Mouse (Mus musculus) lung, embryonic 15.5 days (tissue): ENCODE results near the gene Psmc5. TPM values are rescaled to one million over a fixed set of nuclear protein-coding genes. Genes with fewer than 3 reads are reported as not detected.

Experiments used
- ATAC-seq: fragments of 200-750 bp; cut with Nextera tagmentation; 2 replicates; pipeline ENCODE4 v1.8.0; 2017; ENCODE audit warnings: moderate number of reproducible peaks, borderline replicate concordance; ENCODE audit not compliant: low FRiP score, low TSS enrichment; ENCODE audit errors: extremely low read depth
- H3K27ac ChIP-seq: fragments of 300-500 bp; sonication (generic); 2 replicates; pipeline ENCODE4 v1.5.1; 2015; ENCODE audit warnings: moderate library complexity, mild to moderate bottlenecking, inconsistent platforms
- H3K27me3 ChIP-seq: fragments of 300-500 bp; sonication (generic); 2 replicates; pipeline ENCODE4 v1.6.1; 2015; ENCODE audit warnings: inconsistent platforms
- H3K36me3 ChIP-seq: fragments of 300-500 bp; sonication (generic); 2 replicates; pipeline ENCODE4 v1.6.1; 2015; ENCODE audit warnings: inconsistent platforms
- H3K4me1 ChIP-seq: fragments of 300-500 bp; sonication (generic); 2 replicates; pipeline ENCODE4 v1.6.1; 2015; ENCODE audit warnings: inconsistent platforms
- H3K4me2 ChIP-seq: fragments of 300-500 bp; sonication (generic); 2 replicates; pipeline ENCODE4 v1.6.1; 2015; ENCODE audit warnings: inconsistent platforms, mild to moderate bottlenecking, moderate library complexity
- H3K4me3 ChIP-seq: fragments of 300-500 bp; sonication (generic); 2 replicates; pipeline ENCODE4 v1.5.1; 2015; ENCODE audit warnings: mild to moderate bottlenecking, inconsistent platforms
- H3K9ac ChIP-seq: fragments of 300-500 bp; sonication (generic); 2 replicates; pipeline ENCODE4 v1.6.1; 2015; ENCODE audit warnings: inconsistent platforms
- H3K9me3 ChIP-seq: fragments of 300-500 bp; sonication (generic); 2 replicates; pipeline ENCODE4 v1.6.1; 2016; ENCODE audit warnings: inconsistent platforms
- WGBS: fragments of 180-500 bp; shearing (Covaris S2); methylation state at CpG from one replicate; pipeline ENCODE4 v1.1.7; 2015; 5-methylcytosine and 5-hydroxymethylcytosine counted together
- polyA plus RNA-seq: library from polyadenylated mRNA; unstranded; fragments of >200 nt; fragmentation: Nextera tagmentation; extraction: Ambion mirVana; gene quantifications from 2 replicates; pipeline ENCODE4 v1.2.1, GENCODE M21; 2015

The Psmc5 gene
- polyA plus RNA-seq, 1 experiment from 2014 or later = 271 TPM

DNA sequence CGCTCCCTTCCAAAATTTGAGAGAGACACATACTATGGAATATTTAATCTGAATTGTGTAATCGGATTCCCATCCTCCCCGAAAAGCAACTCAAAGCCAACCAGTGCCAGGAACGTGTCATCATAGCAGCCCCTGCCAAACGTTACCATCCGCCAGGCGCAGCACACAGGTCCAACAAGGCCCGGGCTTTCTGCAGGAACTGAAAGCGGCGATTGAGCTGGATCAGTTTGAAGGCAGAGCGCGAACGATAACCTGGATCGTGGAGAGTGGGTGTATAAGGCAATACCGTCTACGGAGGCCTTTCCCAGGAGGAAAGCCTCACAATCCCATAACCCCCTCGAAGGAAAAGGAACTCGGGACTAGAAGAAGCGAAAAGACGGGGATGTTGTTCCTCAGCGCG, 780 bp upstream of the Psmc5 start:
- H3K4me3 ChIP-seq = peak overlapping the region; percentile 69
- H3K27ac ChIP-seq = peak overlapping the region; percentile 71
- peak overlapping the region; percentile 54 for H3K9ac ChIP-seq
- ATAC-seq = no peak
- H3K4me2 ChIP-seq = peak overlapping the region; percentile 70
- peaks cover 53% of the 10 kb centered on the region for H3K36me3 ChIP-seq
- 1% methylated on average over 22 of the region's 22 CpGs for WGBS
- H3K9me3 ChIP-seq = no peaks in the 10 kb centered on the region
- peaks cover 20% of the 10 kb centered on the region for H3K4me1 ChIP-seq
- no peaks in the 10 kb centered on the region for H3K27me3 ChIP-seq

DNA sequence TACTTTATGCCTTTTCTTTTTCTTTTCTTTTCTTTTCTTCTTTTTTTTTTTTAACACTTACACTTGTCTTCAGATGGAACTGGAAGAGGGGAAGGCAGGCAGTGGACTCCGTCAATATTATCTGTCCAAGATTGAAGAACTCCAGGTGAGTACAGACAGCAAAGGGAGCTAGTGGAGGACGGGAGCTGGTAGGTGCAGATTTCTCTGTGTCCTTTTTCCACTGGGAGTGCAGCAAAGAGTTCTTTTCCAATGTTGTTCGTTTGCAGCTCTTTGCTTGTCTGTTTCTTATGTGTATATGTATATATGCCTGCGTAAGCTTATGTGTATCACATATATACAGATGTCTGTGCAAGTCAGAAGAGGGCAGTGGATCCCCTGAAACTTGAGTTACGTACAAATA, 821 bp downstream of the Psmc5 start:
- no peaks in the 10 kb centered on the region for H3K27me3 ChIP-seq
- no peaks in the 10 kb centered on the region for H3K9me3 ChIP-seq
- H3K27ac ChIP-seq = peak overlapping the region; percentile 71; the same call in 1 of the 2 replicates
- peak overlapping the region; percentile 70 for H3K4me2 ChIP-seq
- no peak for ATAC-seq
- H3K4me1 ChIP-seq = peaks cover 20% of the 10 kb centered on the region
- peaks cover 50% of the 10 kb centered on the region for H3K36me3 ChIP-seq
- peak overlapping the region; percentile 69 for H3K4me3 ChIP-seq
- peak overlapping the region; percentile 82 for H3K9ac ChIP-seq
- 55% methylated on average over 5 of the region's 5 CpGs for WGBS

DNA sequence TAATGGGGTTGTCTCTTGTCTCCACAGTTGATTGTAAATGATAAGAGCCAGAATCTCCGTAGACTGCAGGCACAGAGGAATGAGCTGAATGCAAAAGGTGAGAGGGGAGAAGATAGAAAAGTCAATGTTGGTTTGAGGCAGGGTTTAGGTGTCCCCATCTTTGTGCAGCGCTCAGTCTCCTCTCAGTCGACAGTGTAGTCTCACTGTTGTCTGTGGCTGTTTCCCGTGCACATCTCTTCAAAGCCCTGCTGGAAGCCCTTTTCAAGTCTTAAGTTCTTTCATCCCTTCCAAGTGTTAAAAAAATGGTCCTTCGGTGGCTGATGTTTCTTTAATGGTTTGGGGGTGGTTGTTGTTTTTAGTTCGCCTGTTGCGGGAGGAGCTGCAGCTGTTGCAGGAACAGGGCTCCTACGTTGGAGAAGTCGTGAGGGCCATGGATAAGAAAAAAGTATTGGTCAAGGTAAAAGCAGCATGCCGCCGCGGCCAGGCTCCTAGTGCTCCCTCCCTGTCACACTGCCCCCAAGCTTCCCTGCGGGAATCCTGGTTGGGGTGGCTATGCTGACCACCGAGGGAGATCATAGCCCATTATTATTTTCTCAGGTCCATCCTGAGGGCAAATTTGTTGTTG, 5.0 kb downstream of the Psmc5 start:
- H3K4me1 ChIP-seq = peaks cover 13% of the 10 kb centered on the region
- H3K9me3 ChIP-seq = no peaks in the 10 kb centered on the region
- H3K9ac ChIP-seq = no peak overlapping the region
- no peak for ATAC-seq
- 58% methylated on average over 14 of the region's 14 CpGs for WGBS
- H3K36me3 ChIP-seq = peaks cover 69% of the 10 kb centered on the region
- H3K4me3 ChIP-seq = no peak overlapping the region
- H3K27ac ChIP-seq = no peak overlapping the region
- H3K27me3 ChIP-seq = no peaks in the 10 kb centered on the region
- H3K4me2 ChIP-seq = no peak overlapping the region

DNA sequence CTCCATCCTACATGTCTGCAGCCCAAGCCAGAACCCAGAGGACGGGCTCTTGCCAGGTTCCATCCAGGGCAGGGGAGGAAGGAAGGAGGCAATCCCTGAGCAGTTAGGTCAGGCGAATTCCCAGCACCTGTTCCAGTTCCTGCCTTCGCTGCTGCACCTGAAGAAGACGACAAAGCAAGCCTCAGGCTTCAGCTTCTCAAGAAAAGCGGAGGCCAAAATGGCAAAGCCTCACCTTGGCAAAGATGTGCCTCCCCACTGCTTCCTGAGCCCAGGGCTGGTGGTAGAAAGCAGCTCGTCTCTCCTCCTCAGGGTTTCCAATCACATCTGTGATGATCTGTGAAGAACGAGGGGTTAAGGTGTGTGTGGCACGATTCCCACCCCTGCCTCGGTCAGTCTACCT, 8.0 kb downstream of the Psmc5 start:
- Histone ChIP-seq H3K4me3 (no peak overlapping the region), H3K27ac (no peak overlapping the region), H3K4me2 (no peak overlapping the region), H3K9ac (no peak overlapping the region), H3K27me3 (no peaks in the 10 kb centered on the region), H3K36me3 (peaks cover 78% of the 10 kb centered on the region), H3K4me1 (peaks cover 18% of the 10 kb centered on the region), H3K9me3 (no peaks in the 10 kb centered on the region)
- no peak for ATAC-seq
- 83% methylated on average over 9 of the region's 9 CpGs for WGBS

DNA sequence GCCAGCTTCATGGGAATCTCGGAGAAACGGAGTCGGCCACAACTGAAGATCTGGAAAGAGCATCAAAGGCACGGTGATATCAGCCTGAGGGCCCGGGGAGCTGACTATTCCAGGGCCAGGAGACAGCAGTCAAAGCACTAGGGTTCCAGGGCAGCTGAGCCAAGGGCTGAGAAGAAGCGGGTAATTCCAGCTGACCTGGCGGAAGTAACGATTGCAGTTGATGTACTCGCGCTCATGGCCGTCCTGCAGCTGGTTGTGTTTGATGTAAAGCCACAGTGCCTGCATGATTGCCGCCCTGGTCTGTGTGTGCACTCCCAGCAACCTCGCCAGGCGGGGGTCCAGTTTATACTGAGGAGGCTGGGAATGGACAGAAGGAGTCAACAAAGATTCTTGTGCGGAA, 9.0 kb downstream of the Psmc5 start:
- Histone ChIP-seq H3K4me3 (no peak overlapping the region), H3K9me3 (no peaks in the 10 kb centered on the region), H3K27ac (no peak overlapping the region), H3K27me3 (no peaks in the 10 kb centered on the region), H3K4me1 (peaks cover 26% of the 10 kb centered on the region), H3K9ac (no peak overlapping the region), H3K36me3 (peaks cover 73% of the 10 kb centered on the region), H3K4me2 (no peak overlapping the region)
- WGBS = 85% methylated on average over 15 of the region's 15 CpGs
- no peak for ATAC-seq

DNA sequence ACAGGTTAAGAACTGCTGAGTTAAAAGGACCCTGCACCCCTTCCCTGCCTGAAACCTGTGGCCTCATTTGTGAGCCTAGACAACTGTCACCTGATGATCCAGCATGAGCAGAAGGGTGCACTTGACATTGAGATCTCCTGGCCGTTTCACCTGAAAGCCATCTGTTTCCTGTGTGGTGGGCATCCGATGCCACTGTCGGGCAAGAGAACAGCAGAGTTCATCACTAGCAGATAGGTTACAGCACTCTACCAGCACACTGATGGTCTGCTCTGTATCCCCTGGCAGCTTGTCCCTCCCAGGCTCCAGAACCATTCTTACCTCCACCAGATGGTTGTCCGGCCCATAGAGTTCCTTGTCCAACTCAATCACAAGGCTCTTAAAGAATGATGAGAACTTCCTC, 9.6 kb downstream of the Psmc5 start:
- H3K36me3 ChIP-seq = peaks cover 72% of the 10 kb centered on the region
- H3K4me2 ChIP-seq = no peak overlapping the region
- H3K4me1 ChIP-seq = peaks cover 32% of the 10 kb centered on the region
- ATAC-seq = no peak
- 85% methylated on average over 4 of the region's 4 CpGs for WGBS
- H3K27me3 ChIP-seq = no peaks in the 10 kb centered on the region
- no peak overlapping the region for H3K4me3 ChIP-seq
- no peak overlapping the region for H3K27ac ChIP-seq
- H3K9ac ChIP-seq = no peak overlapping the region
- H3K9me3 ChIP-seq = no peaks in the 10 kb centered on the region

DNA sequence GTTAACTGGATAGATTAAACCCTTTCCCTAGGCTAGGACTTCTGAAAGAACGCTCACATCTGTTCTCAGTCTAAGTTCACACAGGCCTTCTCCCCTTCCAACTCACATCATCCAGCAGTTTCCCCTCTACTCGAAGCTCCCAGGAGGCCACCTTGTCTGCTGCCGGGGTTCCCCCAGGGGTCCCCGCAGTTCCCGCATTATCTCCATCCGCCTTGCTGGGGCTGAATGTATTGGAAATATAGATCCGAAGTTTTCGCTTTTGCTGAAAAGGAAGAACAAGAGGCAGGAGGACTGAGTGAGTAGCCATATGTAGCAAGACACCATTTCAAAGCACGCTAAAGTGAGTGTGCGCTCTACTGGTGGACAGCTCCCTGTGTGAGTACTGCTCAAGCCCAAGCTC, 10.5 kb downstream of the Psmc5 start:
- H3K4me3 ChIP-seq = no peak overlapping the region
- no peak overlapping the region for H3K4me2 ChIP-seq
- no peak for ATAC-seq
- peaks cover 63% of the 10 kb centered on the region for H3K36me3 ChIP-seq
- H3K27ac ChIP-seq = no peak overlapping the region
- H3K9me3 ChIP-seq = no peaks in the 10 kb centered on the region
- H3K27me3 ChIP-seq = no peaks in the 10 kb centered on the region
- H3K9ac ChIP-seq = no peak overlapping the region
- peaks cover 41% of the 10 kb centered on the region for H3K4me1 ChIP-seq
- WGBS = 87% methylated on average over 10 of the region's 10 CpGs

DNA sequence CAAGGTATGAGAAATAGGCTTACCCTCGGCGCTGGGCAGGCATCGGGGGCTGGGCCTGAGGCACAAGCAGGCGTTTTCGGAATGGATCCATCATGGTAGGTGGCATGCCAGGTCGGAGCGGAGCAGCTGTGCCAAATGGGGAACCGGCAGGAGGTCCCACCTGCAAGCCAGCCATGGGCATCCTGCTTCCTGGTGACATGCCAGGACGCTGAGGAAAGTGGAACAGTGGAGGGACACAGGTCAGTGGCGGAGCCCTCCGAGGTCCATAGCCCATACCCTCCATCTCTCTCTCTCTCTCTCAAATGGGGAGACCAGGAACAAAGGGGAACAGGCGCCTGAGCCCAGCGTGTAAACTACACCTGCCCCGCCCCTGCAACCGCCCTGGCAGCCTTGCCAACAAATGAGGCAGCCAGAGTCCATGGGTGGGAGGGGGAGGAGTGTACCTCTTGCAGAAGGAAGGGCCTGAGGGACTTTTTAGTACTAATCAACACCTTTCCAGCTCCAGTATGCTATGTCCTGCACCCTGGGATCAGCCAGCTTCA, 11.4 kb downstream of the Psmc5 start:
- peak overlapping the region; percentile 82; the same call in 1 of the 2 replicates for H3K27ac ChIP-seq
- H3K36me3 ChIP-seq = peaks cover 54% of the 10 kb centered on the region
- 0 out of 2 replicates have a peak overlapping the region, but pooled peaks have one; percentile 49 for H3K4me2 ChIP-seq
- no peaks in the 10 kb centered on the region for H3K27me3 ChIP-seq
- H3K9me3 ChIP-seq = no peaks in the 10 kb centered on the region
- no peak overlapping the region for H3K4me3 ChIP-seq
- H3K9ac ChIP-seq = no peak overlapping the region
- 67% methylated on average over 15 of the region's 15 CpGs for WGBS
- no peak for ATAC-seq
- peaks cover 43% of the 10 kb centered on the region for H3K4me1 ChIP-seq

DNA sequence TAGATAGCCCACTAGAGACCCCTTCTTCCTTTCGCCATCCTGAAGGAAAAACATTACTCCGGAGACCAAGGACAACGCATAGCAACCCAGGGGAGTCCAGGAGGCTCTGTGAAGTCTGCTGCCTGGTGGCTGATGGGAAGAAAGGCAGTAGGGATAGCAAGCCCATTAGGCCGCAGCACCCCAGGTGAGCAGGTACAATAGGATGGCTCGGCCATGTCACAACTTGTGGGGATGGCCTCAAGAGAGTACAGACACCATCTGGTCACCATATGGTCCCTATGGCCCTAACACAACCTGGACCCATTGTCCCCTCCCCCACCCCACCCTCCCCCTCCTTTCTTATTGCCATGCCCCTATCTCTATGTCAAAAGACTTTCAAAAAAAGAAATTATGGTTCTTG, 11.9 kb downstream of the Psmc5 start:
- H3K4me3 ChIP-seq = 0 out of 2 replicates have a peak overlapping the region, but pooled peaks have one; percentile 20
- no peaks in the 10 kb centered on the region for H3K9me3 ChIP-seq
- peak overlapping the region; percentile 82 for H3K27ac ChIP-seq
- no peak overlapping the region for H3K9ac ChIP-seq
- peak overlapping the region; percentile 49 for H3K4me2 ChIP-seq
- H3K4me1 ChIP-seq = peaks cover 43% of the 10 kb centered on the region
- ATAC-seq = no peak
- H3K36me3 ChIP-seq = peaks cover 49% of the 10 kb centered on the region
- WGBS = 61% methylated on average over 5 of the region's 5 CpGs
- no peaks in the 10 kb centered on the region for H3K27me3 ChIP-seq

DNA sequence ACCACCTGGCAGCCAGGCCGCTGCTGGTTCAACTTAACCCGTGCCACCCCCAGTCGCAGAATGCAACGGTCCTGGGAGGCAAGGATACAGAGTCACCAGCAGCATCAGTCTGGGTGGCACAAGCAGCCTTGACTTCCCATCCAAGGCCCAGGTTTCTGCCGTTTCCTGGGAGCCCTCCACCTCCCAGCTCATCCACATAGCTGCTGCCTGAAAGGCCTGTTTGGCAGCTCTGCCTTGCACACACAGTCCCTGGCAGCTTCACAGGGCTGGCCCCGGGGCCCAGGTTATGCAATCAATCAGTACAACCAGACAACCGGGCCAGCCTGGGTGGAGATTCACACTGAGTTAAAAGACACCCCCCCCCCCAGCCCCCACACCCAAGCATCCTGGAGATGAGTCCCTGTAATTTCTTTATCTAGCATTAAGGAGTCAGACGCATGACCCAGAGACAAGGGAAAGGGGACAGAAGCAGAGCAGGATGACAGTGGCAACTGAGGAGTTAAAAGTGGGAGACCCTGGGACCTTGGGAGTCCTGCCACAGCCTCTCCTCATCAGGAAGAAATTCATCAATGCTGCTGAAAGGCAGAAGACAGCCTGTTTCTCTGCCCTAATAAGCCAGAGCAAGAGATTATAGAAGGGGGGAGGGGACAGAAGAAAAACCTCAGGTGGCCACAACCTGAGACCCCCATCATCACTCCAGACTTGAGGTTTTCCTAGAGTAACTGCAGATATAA, 12.5 kb downstream of the Psmc5 start:
- Histone ChIP-seq H3K4me2 (peak overlapping the region; percentile 49), H3K27ac (peak overlapping the region; percentile 82), H3K4me3 (peak overlapping the region; percentile 20), H3K27me3 (no peaks in the 10 kb centered on the region), H3K36me3 (peaks cover 43% of the 10 kb centered on the region), H3K9me3 (no peaks in the 10 kb centered on the region), H3K4me1 (peaks cover 47% of the 10 kb centered on the region), H3K9ac (peak overlapping the region; percentile 35)
- 25% methylated on average over 8 of the region's 8 CpGs for WGBS
- ATAC-seq = no peak

DNA sequence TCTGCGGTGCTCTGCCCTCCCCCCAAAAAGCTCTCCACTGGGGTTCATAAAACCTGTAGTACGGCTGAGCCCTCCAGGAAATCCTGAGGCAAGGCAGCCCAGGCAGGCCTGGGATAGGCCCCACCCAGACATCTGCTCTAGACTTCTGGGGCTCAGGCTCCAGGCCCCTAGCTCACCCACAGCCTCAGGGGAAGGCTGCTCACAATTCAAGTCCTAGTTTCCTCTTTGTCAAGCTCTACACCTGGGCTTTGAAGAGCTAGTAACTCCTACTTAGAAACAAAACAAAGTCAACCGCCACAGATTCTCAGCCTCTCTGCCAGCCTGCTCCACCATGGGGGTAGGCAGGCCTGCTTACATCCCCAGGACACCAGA, 13.1 kb downstream of the Psmc5 start:
- no peak for ATAC-seq
- peak overlapping the region; percentile 49 for H3K4me2 ChIP-seq
- peaks cover 37% of the 10 kb centered on the region for H3K36me3 ChIP-seq
- H3K27me3 ChIP-seq = no peaks in the 10 kb centered on the region
- no peaks in the 10 kb centered on the region for H3K9me3 ChIP-seq
- WGBS = 26% methylated on average over 3 of the region's 3 CpGs
- peak overlapping the region; percentile 35 for H3K9ac ChIP-seq
- H3K4me1 ChIP-seq = peaks cover 52% of the 10 kb centered on the region
- peak overlapping the region; percentile 20 for H3K4me3 ChIP-seq
- peak overlapping the region; percentile 82 for H3K27ac ChIP-seq

DNA sequence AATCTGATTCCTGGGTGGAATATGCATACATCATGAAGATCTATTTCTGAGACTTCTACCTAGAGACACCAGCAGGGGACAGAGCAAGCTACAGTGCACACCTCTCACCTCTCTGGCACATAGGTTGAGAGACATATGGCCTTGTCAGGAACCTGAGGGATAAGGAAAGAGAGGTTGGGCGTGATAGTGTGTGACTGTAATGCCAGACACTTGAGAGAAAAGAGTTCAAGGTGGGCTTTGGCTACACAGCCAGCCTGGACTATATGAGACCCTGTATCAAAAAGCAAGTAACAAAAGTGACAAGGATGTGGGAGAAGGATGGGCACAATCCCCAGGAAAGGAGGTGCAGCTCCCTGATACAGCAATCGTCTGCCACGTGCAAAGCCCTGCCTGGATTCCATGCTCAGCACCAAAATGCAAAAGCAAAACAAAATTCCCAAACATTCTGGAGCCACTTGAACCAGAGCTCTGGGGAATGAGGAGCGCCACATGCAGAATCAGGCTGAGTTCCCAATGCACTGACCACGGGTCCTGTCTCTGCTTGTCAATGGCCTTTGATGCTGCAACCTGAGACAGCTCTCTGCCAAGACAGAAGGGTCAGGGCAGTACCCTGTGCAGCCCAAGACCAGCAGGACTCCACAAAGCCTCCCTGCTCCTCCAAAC, 15.3 kb downstream of the Psmc5 start:
- Histone ChIP-seq H3K4me2 (peak overlapping the region; percentile 71), H3K36me3 (peaks cover 15% of the 10 kb centered on the region), H3K9me3 (no peaks in the 10 kb centered on the region), H3K27me3 (no peaks in the 10 kb centered on the region), H3K27ac (peak overlapping the region; percentile 98), H3K4me3 (peak overlapping the region; percentile 90), H3K9ac (peak overlapping the region; percentile 96), H3K4me1 (peaks cover 72% of the 10 kb centered on the region)
- no peak for ATAC-seq
- 21% methylated on average over 5 of the region's 5 CpGs for WGBS
